Mouse (Mus musculus) stomach, embryonic 16.5 days (tissue): ENCODE measurements around the gene Sft2d1. TPM values are rescaled to one million over a fixed set of nuclear protein-coding genes. Genes with fewer than 3 reads are reported as not detected.
"Not testable (repeated sequence)": the region's sequence is repeated elsewhere in the genome, so short reads cannot be mapped to it uniquely, and the experiment has no call there.

ENCODE experiments used
- ATAC-seq: fragments of 200-750 bp; cut with Nextera tagmentation; 2 replicates; pipeline ENCODE4 v1.8.0; 2017; ENCODE audit warnings: moderate number of reproducible peaks, moderate TSS enrichment; ENCODE audit not compliant: insufficient read depth, low FRiP score
- H3K27ac ChIP-seq: fragments of 300-500 bp; sonication (generic); 2 replicates; pipeline ENCODE4 v1.5.1; 2014; ENCODE audit warnings: low read length
- H3K27me3 ChIP-seq: fragments of 300-500 bp; sonication (generic); 2 replicates; pipeline ENCODE4 v1.6.1; 2014; ENCODE audit warnings: low read length, control low read depth, mixed read lengths; ENCODE audit not compliant: control insufficient read depth, insufficient read depth
- H3K36me3 ChIP-seq: fragments of 300-500 bp; sonication (generic); 2 replicates; pipeline ENCODE4 v1.6.1; 2014; ENCODE audit warnings: low read length; ENCODE audit not compliant: control insufficient read depth, insufficient read depth
- H3K4me1 ChIP-seq: fragments of 300-500 bp; sonication (generic); 2 replicates; pipeline ENCODE4 v1.6.1; 2014; ENCODE audit warnings: low read length, control low read depth, mixed read lengths; ENCODE audit not compliant: control insufficient read depth, insufficient read depth
- H3K4me2 ChIP-seq: fragments of 300-500 bp; sonication (generic); 2 replicates; pipeline ENCODE4 v1.6.1; 2014; ENCODE audit warnings: low read depth, low read length, mixed read lengths
- H3K4me3 ChIP-seq: fragments of 300-500 bp; sonication (generic); replicated peaks from 2 replicates; pipeline ENCODE4 v1.5.1; 2014; ENCODE audit warnings: mild to moderate bottlenecking, low read length
- H3K9ac ChIP-seq: fragments of 300-500 bp; sonication (generic); 2 replicates; pipeline ENCODE4 v1.6.1; 2014; ENCODE audit warnings: low read length
- H3K9me3 ChIP-seq: fragments of 300-500 bp; sonication (generic); replicated peaks from 2 replicates; pipeline ENCODE4 v1.6.1; 2016; ENCODE audit warnings: low read length, control low read depth; ENCODE audit not compliant: control insufficient read depth
- WGBS: fragments of 180-500 bp; shearing (Covaris S2); extraction: QIAGEN DNeasy Blood & Tissue Kit; methylation state at CpG from one replicate; pipeline ENCODE4 v1.1.7; 2014; 5-methylcytosine and 5-hydroxymethylcytosine counted together
- polyA plus RNA-seq: library from polyadenylated mRNA; unstranded; fragments of >200 nt; fragmentation: Nextera tagmentation; extraction: Ambion mirVana; gene quantifications from 2 replicates; pipeline ENCODE4 v1.2.1, GENCODE M21; 2015

Gene Sft2d1
- polyA plus RNA-seq: 73.3 and 74.8 TPM in 2 replicates

GRCm38 (mm10) chr17:8310838-8311614 lies at the start of gene Sft2d1:
Gene Sft2d1 (plus strand): TSS chr17:8311102.
- ATAC-seq: peak; percentile 94
- H3K36me3 ChIP-seq: no peaks in the 10 kb centered on the region
- H3K4me3 ChIP-seq: peak within 1 kb of the TSS; percentile 71
- H3K9ac ChIP-seq: peak within 1 kb of the TSS; percentile 78
- H3K4me1 ChIP-seq: peaks cover 15% of the 10 kb centered on the region
- peak within 1 kb of the TSS; percentile 75 for H3K4me2 ChIP-seq
- H3K27ac ChIP-seq: peak within 1 kb of the TSS; percentile 80
- WGBS: under 1% methylated on average over 54 of the region's 54 CpGs
- H3K9me3 ChIP-seq: no peaks in the 10 kb centered on the region
- H3K27me3 ChIP-seq: no peaks in the 10 kb centered on the region

GRCm38 (mm10) chr17:8264638-8265037 lies 46.3 kb upstream of the Sft2d1 start:
- WGBS: 21% methylated on average over 7 of the region's 7 CpGs
- not testable (repeated sequence) for ATAC-seq

GRCm38 (mm10) chr17:8272054-8272749 lies 38.7 kb upstream of the Sft2d1 start:
- no peak overlapping the region for H3K4me3 ChIP-seq
- H3K4me2 ChIP-seq: no peak overlapping the region
- no peaks in the 10 kb centered on the region for H3K9me3 ChIP-seq
- no peak overlapping the region for H3K27ac ChIP-seq
- no peaks in the 10 kb centered on the region for H3K27me3 ChIP-seq
- no peak for ATAC-seq
- no peaks in the 10 kb centered on the region for H3K4me1 ChIP-seq
- H3K9ac ChIP-seq: no peak overlapping the region
- WGBS: 35% methylated on average over 6 of the region's 6 CpGs
- H3K36me3 ChIP-seq: no peaks in the 10 kb centered on the region

More at GRCm38 (mm10) chr17:8264638-8265037, 46.3 kb upstream of the Sft2d1 start:
- not testable (repeated sequence) for H3K4me1 ChIP-seq, H3K4me3 ChIP-seq, H3K36me3 ChIP-seq, H3K4me2 ChIP-seq, H3K27me3 ChIP-seq, H3K9me3 ChIP-seq, H3K9ac ChIP-seq, H3K27ac ChIP-seq

GRCm38 (mm10) chr17:8272951-8273350 lies 38.0 kb upstream of the Sft2d1 start:
- Histone ChIP-seq H3K9ac (no peak overlapping the region), H3K27me3 (no peaks in the 10 kb centered on the region; the same call in 1 of the 2 replicates), H3K36me3 (no peaks in the 10 kb centered on the region), H3K4me3 (no peak overlapping the region), H3K4me2 (no peak overlapping the region), H3K27ac (no peak overlapping the region), H3K4me1 (no peaks in the 10 kb centered on the region), H3K9me3 (no peaks in the 10 kb centered on the region)
- WGBS: 40% methylated on average over 6 of the region's 6 CpGs
- ATAC-seq: no peak

GRCm38 (mm10) chr17:8276071-8276470 lies 34.8 kb upstream of the Sft2d1 start:
- no peak overlapping the region for H3K4me3 ChIP-seq
- H3K4me2 ChIP-seq: no peak overlapping the region
- no peak for ATAC-seq
- H3K9ac ChIP-seq: no peak overlapping the region
- no peaks in the 10 kb centered on the region for H3K36me3 ChIP-seq
- no peaks in the 10 kb centered on the region for H3K9me3 ChIP-seq
- H3K4me1 ChIP-seq: no peaks in the 10 kb centered on the region
- H3K27ac ChIP-seq: no peak overlapping the region
- WGBS: 59% methylated on average over 4 of the region's 4 CpGs
- H3K27me3 ChIP-seq: no peaks in the 10 kb centered on the region; the same call in 1 of the 2 replicates

GRCm38 (mm10) chr17:8276680-8277079 lies 34.2 kb upstream of the Sft2d1 start:
- Histone ChIP-seq H3K27me3 (no peaks in the 10 kb centered on the region; the same call in 1 of the 2 replicates), H3K4me2 (no peak overlapping the region), H3K9me3 (no peaks in the 10 kb centered on the region), H3K9ac (no peak overlapping the region), H3K4me1 (no peaks in the 10 kb centered on the region), H3K4me3 (no peak overlapping the region), H3K27ac (no peak overlapping the region), H3K36me3 (no peaks in the 10 kb centered on the region)
- ATAC-seq: no peak
- WGBS: 74% methylated on average over 7 of the region's 7 CpGs

GRCm38 (mm10) chr17:8277266-8277665 lies 33.6 kb upstream of the Sft2d1 start:
- Histone ChIP-seq H3K4me3 (no peak overlapping the region), H3K27ac (no peak overlapping the region), H3K4me2 (no peak overlapping the region), H3K36me3 (no peaks in the 10 kb centered on the region), H3K4me1 (no peaks in the 10 kb centered on the region), H3K27me3 (no peaks in the 10 kb centered on the region; the same call in 1 of the 2 replicates), H3K9me3 (no peaks in the 10 kb centered on the region), H3K9ac (no peak overlapping the region)
- ATAC-seq: no peak
- WGBS: 84% methylated on average over 3 of the region's 3 CpGs

GRCm38 (mm10) chr17:8278356-8278755 lies 32.5 kb upstream of the Sft2d1 start:
- ATAC-seq: no peak
- Histone ChIP-seq H3K27me3 (no peaks in the 10 kb centered on the region; the same call in 1 of the 2 replicates), H3K4me3 (no peak overlapping the region), H3K9ac (no peak overlapping the region), H3K27ac (no peak overlapping the region), H3K9me3 (no peaks in the 10 kb centered on the region), H3K4me2 (no peak overlapping the region), H3K36me3 (no peaks in the 10 kb centered on the region), H3K4me1 (no peaks in the 10 kb centered on the region)
- 59% methylated on average over 3 of the region's 3 CpGs for WGBS
